Mouse (Mus musculus) lung, postnatal 0 days (tissue): Measurements from ENCODE around the gene Tmem178b.

Source experiments
- CTCF ChIP-seq: IDR thresholded peaks from 2 replicates; pipeline ENCODE4 v1.5.1; 2016; ENCODE audit warnings: antibody characterized with exemption, mild to moderate bottlenecking
- EP300 ChIP-seq: IDR thresholded peaks from 2 replicates; pipeline ENCODE4 v1.6.1; 2016; ENCODE audit warnings: antibody characterized with exemption, mild to moderate bottlenecking, control low read depth

DNA sequence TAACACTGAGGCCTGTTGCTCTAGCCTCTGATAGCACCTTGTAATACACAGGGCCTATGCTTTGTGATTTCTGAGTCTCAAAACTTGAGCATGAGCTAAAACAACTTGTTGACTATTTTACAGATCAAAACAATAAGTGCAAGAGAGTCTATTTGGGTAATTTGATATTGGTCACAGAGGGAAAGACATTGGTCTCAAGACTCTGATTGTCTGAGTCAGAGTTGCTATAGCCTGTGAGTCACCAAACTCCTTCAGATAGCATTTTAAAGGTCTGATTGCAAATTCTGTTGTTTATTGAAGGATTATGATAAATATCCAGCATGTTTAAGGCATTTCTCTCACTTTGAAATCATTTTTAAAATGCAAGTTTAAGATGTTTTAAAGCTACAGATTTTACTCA, 250.9 kb downstream of the Tmem178b start:
- TF ChIP-seq CTCF (no peak), EP300 (no peak)
